Mouse (Mus musculus) cerebellum, adult 9-11 months (tissue): Measurements from ENCODE around the gene Tmem17.
A peak's percentile ranks its signal among the peaks of the same experiment; 100 is the strongest.

Experiments used
- DNase-seq: peaks from one replicate; pipeline ENCODE4 v3.0.0; 2022

The Tmem17 gene

DNA sequence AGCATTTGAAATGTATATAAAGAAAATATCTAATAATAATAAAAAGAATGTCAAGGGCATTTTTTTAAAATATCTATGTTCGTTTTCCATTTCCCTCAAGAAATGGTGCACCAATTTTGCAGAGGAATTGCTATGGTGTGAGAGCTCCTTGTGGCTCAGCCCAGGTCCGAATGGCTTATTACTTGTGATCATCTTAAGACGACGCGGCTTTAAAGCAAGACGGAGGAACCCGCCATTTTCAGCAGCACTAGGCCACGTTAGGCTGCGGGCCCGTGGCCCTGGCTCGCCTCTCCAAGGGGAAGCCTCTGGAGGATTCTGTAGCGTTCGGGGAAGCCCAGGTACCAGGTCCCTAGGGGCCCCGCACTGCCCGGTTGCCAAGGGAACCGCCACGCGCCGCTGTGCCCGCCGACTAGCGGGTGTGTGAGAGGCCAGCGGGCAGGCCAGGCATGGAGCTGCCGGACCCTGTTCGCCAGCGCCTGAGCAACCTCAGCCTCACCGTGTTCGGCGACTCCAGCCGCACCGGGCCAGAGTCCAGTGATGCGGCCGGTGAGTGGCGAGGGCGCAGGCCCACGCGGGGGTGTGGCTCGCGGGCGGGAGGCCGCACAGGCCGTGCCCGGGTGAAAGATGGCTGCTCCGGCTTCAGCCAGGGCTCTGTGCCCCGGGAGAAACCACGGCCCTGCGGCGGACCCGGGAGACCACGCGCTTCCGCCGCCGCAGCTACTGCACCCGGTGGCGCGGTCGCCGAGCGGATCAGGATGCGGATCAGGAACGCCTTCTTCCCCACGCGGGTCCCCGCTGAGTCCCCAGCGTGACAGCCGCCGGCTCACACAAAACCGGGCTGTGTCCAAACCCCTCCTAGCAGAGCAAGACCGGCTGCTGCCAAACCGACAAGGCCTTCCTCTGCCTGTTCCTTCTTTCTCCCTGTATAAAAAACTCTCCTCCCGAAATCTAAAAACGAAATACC, at the start of gene Tmem17:
Tmem17 (plus strand) TSS at position 51 of the 964 bp plus-strand sequence.
- peak; percentile 93 for DNase-seq

DNA sequence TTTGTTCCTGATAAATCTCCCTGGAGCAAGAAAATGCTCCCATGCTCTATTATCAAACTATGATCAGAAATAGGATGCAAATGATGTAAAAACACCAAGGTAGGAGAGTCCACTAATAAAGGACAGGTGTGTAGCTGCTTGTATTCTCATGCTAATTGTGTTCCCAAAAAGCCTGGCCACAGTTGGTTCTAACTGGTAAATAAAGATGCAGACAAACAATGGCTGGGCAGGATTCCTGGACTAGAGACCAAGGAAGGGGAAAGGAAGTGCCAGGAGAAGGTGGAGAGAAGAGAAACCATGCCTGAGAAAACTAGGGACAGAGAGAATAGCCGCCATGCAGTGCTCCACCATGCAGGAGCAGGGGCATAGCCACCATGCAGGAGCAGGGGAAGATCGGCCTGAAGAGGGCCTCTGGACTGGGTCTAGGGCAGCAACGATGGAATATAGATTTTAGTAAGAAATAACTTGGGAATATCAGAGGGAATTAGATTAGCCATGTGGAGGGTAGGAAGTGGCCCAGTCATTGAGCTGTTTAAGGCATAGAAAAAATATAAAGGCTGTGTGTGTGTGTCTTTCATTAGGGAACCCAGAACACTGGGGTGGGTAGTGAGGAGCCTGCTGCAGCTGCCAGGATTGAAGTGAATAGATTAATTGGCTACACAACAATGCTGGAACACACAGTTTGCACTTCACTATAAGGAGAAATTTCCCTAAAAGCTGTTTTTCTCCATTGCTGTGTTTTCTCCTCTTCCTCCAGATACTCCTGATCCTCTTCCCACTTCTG, 31.9 kb upstream of the Tmem17 start:
- no peak for DNase-seq

DNA sequence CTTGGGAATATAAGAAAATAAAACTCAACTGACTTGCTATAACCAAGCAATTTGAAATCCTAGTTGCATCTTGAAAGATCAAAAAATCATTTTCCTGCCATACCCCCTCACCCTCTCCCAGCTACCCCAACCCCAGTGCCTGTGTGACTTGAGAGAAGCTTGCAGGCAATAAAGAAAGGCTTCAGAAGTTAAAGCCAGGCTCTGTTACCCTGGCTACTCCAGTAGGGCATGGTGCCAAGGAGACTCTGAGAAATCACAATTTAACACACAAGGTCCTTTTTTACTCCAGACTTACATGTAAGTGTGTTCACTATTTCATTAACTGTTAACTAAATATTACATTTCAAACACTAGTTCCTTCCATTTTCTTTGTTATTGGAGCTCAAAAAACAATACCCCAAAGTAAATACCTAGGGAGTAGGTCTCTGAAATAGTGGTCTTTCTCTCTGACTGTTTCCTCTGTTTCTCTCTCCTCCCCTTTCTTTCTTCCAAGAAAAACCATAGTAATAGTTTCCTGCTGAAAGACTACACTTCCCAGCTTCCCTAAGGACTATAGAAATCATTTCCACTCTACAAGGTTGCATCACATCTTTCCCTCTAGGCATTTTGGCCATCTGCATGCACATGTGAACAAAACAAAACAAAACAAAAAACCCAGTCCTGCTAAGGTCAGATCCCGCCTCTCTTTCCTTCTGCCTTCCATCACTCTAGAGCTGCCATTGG, 30.1 kb upstream of the Tmem17 start:
- no peak for DNase-seq

DNA sequence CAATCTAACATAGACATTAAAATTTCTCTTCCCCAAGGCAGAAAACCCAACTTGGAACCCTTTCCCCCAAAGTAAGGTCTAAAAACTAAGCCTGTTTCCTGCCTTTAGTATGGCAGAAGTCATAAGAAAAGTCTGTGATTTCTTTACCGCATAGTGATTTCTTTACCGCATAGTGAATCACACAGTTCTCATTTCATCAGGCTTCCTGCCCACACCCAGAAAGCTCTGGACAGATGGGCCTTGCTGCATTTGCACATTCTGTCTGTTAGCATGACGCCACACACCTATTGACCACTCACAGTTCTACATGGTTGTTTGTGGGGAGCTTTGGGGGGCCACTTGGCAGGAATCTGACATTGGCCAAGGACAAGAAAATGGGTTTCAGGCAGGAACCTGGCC, 29.5 kb upstream of the Tmem17 start:
- DNase-seq = no peak

DNA sequence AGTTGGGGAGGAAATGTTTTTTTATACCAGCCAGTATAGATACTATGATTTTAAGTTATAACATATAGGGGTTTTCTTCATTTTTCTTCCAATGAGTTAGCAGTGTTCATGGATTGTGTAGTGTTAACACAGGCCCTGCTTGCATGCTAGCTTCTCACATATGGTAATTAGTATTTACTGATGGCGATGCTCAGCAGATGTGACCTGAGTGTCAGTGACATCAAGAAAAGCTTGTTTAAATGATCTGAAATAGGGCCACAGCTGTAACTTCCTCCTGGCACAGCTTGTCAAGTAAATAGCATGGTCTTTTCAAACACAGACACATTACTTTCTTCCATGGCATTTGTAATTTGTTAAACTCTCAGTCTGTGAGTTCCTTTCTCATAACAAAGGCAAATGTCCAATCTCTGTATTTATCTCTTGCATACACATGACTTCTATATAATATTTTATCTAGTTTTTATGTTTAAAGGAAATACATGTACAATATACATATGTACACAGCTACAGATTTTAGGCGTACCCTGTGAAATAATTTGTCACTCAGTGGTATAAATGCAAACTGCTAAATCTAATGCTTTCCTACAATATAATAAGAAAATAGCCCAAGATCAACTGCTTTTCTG, 18.1 kb upstream of the Tmem17 start:
- no peak for DNase-seq

DNA sequence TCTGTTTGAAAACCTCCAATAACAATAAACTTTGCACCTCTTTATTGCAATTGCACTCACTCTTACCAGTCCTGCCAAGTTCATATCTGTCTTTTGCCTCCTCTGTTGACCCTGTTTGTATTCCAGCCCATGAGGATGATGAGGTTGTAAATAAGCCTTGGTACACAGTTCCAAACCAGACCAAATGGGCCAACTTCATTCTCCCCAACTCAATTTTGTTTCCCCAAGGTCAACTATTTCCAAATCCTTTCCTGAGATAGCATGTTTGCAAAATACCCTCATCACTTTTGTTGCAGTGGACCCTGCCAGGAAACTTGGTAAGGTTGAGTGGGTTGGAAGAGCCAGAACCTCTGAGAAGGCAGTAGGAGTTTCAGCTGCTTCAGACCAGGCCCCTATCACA, 16.9 kb upstream of the Tmem17 start:
- no peak for DNase-seq

DNA sequence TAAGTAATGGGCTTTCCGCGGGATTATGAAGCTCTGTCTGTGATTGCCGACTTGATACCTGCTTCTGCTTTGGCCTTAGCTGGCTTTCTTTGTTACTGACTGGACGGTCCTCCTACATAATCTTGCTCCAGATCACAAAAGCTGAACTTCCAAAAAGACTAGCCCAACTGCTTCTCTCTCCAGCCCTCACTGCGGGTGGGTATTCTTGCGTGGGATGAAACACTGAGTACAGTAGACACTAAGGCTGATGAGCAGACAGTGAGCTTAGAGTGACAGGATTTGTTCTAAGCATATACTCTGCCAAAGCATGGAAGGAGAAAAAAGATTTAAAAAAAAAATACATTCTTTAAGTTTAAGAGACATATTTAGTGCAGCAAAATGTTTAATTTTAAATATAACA, 12.5 kb upstream of the Tmem17 start:
- no peak for DNase-seq

DNA sequence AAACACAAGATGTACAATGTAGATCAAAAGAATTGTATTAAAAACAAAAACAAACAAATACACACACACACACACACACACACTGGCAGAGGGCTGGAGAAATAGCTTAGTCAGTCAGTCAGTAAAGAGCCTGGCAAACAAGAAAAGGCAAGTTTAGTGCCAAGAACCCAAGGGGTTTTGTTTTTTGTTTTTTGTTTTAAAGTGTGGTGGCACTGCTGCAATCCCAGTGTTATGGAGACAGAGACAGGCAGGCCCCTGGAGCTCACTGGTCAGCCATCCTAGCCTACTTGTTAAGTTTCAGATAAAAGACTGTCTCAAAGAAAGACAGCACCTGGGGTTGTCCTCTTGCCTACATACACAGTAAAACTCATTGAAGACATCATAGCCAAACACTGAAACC, 12.0 kb upstream of the Tmem17 start:
- no peak for DNase-seq

DNA sequence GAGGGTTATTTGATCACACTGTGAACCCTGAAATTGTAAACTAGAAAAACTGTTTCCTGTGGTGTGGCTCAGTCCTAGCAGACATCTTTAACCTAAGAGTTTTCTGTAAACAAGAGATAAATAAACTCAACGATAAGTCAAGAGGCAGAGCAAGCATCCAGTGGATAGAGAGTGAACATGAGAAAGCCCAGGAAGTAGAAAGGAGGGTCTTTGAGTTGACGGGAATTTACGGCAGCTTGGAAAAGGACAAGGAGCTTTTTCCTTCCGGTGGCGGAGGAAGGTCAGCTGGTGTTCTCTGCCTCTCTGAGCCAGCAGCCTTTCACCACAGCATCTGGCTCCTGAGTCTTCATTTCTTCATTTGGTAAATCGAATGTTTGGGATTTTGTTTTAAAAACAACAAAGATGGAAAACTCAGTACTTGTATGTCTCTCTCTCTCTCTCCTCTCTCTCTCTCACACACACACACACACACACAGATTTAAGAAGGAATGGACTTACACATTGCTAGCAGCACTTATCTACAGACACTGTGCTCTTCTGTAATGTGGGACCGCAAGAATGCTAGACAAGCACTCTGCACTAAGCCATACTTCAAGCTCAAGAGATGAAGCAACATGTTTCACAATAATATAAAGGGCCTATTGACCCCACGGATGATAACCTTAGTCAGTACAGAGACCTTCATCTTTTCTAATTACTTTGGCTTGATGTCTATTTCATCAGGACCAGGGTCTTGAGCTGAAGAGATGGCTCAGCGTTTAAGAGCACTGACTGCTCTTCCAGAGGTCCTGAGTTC, 10.9 kb upstream of the Tmem17 start:
- no peak for DNase-seq

DNA sequence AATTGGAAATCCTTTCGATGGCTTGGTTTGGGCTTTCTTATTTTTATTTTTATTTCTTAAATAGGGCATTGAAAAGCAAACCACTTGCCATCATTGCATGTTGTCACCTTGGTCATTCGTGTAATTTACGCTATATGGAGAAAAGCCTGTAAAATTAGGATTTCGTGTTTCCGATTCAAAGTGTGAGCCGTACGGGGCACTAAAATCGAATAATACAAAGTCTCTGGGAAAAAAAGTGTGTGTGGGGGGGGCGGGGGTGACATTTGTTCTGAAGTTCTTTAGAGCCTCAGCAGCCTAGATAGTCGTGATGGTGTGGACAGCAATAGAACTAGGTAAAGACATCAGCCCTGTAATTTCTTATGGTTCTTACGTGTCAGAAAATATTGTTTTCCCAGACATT, 1.2 kb downstream of the Tmem17 start:
- no peak for DNase-seq

DNA sequence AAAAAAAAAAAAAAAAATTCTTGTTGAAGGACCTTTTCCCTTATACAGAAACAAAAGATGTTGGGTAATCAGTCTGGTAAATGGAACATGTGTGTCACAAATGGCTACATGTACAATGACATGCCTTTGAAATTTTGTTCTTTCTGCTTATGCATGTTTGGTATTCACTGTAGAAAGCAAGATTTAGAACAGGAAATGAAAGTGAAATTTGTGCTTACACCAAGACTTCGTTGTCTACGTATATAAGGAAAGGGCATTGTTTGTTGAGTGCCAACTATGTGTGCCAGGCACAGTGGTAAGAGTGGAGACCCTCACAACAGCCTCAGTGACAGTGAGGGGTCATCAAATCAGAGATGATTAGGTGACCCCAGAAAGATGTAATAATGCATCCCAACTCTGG, 3.2 kb downstream of the Tmem17 start:
- DNase-seq = no peak

DNA sequence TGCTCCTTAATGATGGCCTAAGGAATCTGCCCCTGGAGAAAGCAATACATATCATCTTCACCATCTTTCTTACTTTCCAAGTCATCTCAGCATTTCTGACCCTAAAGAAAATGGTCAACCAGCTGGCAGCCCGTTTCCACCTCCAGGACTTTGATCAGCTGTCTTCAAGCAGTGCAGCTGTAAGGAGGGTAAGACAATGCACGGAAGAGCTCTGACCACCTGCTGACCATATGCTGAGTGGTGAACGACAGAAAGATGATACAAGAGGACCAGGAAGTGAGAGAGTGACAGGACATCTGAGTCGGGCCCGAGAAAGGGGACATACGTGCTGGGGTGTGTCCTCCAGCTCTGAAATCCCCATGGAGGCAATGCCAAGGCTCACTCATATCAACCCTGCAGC, 6.6 kb downstream of the Tmem17 start:
- no peak for DNase-seq

DNA sequence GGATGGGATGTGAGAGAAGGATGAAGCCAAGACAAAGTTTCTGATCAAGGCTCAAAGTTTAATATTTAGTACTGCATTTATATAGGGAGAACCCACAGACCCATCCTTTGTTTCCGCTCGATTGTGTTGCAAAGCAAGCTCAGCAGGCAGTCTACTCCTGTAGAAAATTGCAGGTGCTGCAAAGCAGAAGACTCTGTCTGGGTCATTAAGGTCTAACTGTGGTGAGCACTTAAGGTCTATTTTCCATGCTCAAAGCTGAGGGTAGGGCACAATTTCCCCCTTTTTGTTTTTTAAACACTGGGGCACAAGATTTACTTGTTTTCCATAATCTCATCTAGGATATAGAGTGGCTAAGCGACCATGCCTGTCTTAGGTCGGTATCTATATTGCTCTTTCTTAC, 8.4 kb downstream of the Tmem17 start:
- no peak for DNase-seq

DNA sequence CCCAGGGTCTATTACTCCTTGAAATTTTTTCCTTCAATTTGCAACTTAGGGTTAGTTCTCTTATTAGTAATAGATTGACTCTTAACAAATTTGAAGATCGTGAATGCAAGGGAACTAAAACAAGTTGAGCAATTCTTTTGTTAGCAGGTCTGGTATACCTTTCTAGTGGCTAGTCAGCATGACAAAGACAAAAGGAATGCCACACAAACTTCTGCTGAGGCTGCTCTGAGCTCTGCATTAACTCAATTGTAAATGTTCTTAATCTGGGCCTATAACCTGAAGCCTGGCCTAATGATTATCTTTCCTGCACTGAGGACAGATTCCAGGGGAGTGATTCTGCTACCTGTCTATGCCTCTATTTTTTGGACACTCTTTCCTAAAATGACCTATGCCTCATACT, 12.7 kb downstream of the Tmem17 start:
- DNase-seq = no peak

DNA sequence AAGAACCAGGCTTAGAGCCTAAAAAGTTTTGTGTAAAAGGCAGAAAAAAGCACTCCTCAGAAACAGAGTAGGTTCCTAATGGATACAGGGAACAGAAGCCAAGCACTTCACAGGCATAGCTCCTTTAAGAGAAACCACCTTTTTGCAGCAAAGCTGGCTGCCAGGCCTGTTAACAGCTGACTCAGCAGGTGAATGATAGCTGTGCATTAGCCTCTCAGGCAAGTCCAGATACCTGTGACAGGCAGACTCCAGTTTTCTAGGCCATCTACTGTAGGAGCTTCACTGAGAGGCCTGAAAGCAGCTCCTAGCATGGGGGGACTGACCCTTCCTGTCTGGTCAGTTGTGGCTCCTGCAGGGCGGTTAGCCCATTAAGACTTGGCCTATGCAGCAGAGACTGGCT, 28.7 kb downstream of the Tmem17 start:
- no peak for DNase-seq

DNA sequence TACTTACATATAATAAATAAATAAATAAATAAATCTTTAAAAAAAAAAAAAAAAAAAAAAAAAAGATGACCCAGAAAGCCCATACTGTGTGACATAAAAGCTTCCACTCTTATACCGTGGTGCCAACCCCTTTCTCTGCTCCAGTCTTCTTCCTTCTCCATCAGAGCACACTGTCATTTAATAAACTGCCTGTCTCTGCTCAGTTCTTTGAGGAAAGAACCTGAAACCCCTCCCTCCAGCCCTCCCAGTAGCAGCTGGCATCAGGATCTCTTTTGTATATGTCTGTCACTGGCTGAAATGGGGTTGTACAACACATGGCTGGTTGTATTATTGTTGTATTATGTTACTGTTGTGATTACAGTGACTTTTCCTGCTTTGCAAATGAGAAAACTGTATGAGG, 48.2 kb downstream of the Tmem17 start:
- DNase-seq = no peak

DNA sequence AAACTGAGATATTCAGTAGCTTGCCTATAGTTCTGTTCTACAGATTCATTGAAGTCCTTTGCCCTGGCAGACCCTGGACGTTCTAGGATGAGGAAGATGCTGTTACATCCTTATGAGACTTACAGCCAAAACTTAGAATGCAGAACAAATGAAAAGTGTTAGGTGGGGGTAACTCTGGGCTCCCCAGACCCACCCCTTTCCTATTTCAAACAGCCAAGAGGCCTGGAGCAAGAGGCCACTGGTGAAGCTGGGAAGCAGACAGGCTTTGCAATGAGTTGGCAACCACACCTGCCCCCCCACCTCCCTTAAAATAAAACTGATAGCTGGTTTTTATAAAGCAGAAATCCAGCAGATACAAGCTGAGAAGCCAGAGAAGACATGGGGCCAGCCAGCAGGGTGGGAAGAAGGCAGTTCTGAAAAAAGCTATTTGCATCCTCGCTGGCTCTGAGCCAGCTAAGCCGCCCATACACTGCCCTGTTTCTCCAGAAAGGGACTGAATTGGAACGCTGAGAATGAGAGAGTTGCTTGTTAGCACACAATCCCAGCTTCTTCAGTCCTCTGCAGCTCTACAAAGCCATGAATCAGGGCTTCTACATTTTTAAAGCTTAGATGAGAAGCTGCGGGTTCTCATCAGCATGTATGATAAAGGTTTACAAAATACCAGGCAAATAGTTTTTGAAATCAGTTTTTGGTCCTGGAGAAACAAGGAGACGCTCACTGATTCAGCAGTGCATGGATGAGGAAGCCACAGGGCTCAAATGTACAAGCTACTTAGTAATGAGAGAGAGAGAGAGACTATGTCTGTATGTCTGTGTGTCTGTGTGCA, 48.8 kb downstream of the Tmem17 start:
- peak; percentile 49 for DNase-seq

DNA sequence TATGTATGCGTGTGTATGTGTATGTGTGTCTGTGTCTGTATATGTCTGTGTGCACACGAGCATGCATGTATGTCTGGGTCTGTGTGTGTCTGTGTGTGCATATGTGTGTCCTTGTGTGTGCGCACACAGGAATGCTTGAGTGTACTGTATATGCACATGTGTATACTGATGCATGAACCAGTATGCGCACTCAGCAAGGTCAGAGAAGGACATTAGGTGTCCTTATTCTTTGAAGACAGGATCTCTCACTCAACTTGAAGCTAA, 49.4 kb downstream of the Tmem17 start:
- DNase-seq = no peak

DNA sequence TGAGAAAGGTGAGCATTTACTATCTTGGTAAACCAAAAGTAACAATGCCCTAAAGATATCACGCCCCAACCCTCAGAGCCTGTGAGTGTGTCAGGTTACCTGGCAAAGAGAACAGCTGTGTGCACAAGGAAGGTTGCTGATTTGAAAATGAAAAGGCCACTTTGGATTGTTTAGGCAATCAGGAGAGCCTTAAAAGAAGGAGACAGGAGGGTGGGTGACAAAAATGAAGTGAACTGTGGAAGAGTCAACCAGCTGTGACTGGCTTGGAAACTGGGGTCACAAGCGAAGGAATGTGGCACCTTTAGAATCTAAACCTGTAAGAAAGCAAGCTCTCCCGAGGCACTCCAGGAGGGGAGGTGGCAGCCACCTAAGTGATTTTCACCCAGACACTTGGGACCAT, 51.8 kb downstream of the Tmem17 start:
- DNase-seq = no peak

DNA sequence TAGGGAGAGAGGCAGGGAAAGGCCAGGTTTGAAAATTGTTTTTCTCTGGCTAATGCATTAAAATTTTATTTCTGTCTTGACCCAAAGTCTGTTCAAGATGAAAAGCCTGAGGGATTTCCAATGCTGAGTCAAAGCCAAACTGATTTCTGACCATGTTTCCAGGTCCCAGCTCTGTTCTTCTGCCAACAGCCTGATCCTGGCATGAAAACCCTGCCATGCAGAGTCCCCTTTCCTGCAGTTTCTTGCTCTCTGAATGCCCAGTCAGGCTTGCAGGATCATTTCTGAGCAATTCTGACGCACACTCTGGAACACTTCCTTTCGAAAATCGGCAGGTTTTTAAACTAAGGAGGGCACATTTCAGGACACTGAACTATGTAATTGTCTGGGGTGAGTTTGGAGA, 52.8 kb downstream of the Tmem17 start:
- DNase-seq = no peak
